Comparison of ENCODE assay signal across 26 mouse cellular contexts in the genomic region with DNA sequence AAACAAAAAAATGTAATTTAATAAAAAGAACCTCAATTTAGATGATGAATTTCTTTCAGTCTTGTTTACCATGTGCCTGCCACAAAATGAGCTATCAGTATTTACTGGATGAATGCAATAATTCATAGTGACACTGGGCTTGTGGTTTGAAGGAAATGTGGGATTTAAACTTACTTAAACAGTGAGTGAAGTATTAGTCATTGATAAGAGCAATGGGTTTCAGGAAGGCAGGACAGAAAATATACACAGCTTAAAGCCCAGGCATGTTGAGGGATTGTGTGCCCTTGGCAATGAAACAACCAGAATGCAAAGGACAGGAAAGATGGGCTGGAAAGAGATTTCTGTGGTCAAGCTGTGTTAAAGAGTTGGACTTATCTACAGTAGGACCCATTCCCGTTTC. TPM values are rescaled to one million over a fixed set of nuclear protein-coding genes. Genes with fewer than 3 reads are reported as not detected.
"Had no signal": no experiment of that assay in that cellular context is flagged by ENCODE, and none has a peak within 500 bp of the region (broad histone marks: within the 10 kb centered on the region; RNA-seq: fewer than 3 reads in every experiment).

No protein-coding gene starts in this region.

- H3K4me3 ChIP-seq: liver, embryonic 15.5 days; lung, embryonic 15.5 days; midbrain, embryonic 10.5 days; midbrain, embryonic 12.5 days; neural tube, embryonic 12.5 days had no signal

- ATAC-seq: liver, postnatal 0 days; lung, postnatal 0 days; midbrain, embryonic 16.5 days had no signal

- H3K4me2 ChIP-seq: liver, embryonic 15.5 days; lung, embryonic 15.5 days; midbrain, embryonic 12.5 days; neural tube, embryonic 12.5 days had no signal

- H3K27me3 ChIP-seq: liver, embryonic 15.5 days; lung, embryonic 15.5 days; midbrain, embryonic 12.5 days; neural tube, embryonic 12.5 days had no signal

- H3K36me3 ChIP-seq: liver, embryonic 15.5 days; lung, embryonic 15.5 days; midbrain, embryonic 10.5 days; midbrain, embryonic 12.5 days; neural tube, embryonic 12.5 days had no signal

- H3K27ac ChIP-seq: liver, embryonic 15.5 days; lung, embryonic 15.5 days; midbrain, embryonic 10.5 days; midbrain, embryonic 12.5 days; neural tube, embryonic 12.5 days had no signal

- DNase-seq: liver, postnatal 0 days; lung, adult 2 months; lung, postnatal 14 days; lung, postnatal 4 days; midbrain, embryonic 14.5 days; retina, postnatal 1 day; right cerebral cortex, adult 18-20 months; right cerebral cortex, postnatal 25 days; right cerebral cortex, postnatal 4 days; spleen, adult 18-20 months; thymus, adult 2 months; thymus, postnatal 25 days; thymus, postnatal 4 days had no signal

- H3K4me1 ChIP-seq: liver, embryonic 15.5 days; lung, embryonic 15.5 days; midbrain, embryonic 10.5 days; midbrain, embryonic 12.5 days; neural tube, embryonic 12.5 days had no signal

- H3K9me3 ChIP-seq: liver, embryonic 15.5 days; lung, embryonic 15.5 days; midbrain, embryonic 10.5 days; midbrain, embryonic 12.5 days; neural tube, embryonic 12.5 days had no signal

- H3K9ac ChIP-seq: liver, embryonic 15.5 days; liver, postnatal 0 days; lung, embryonic 15.5 days; midbrain, embryonic 12.5 days; neural tube, embryonic 12.5 days had no signal

RNA-seq across cellular contexts. Expression of gene Npy4r, which starts 10.0 kb away (rescaled TPM):
- total RNA-seq: megakaryocyte, adult 5-6 weeks; megakaryocyte-erythroid progenitor cell, adult 5-6 weeks; neutrophil, adult 5-6 weeks had no signal
- polyA plus RNA-seq: liver, postnatal 0 days; lung, postnatal 0 days; midbrain, embryonic 10.5 days; midbrain, embryonic 12.5 days had no signal

RNA-seq across cellular contexts. Expression of gene A630023A22Rik, which starts 39.8 kb away (rescaled TPM):
- total RNA-seq: megakaryocyte, adult 5-6 weeks; megakaryocyte-erythroid progenitor cell, adult 5-6 weeks; neutrophil, adult 5-6 weeks had no signal
- polyA plus RNA-seq: liver, embryonic 15.5 days; liver, postnatal 0 days; lung, adult 2 months; lung, embryonic 15.5 days; midbrain, embryonic 10.5 days; midbrain, embryonic 12.5 days; midbrain, embryonic 14.5 days; midbrain, embryonic 16.5 days; neural tube, embryonic 12.5 days; small intestine, adult 2 months; stomach, embryonic 14.5 days; thymus, adult 2 months had no signal

RNA-seq across cellular contexts. Expression of gene Anxa8, which starts 56.5 kb away (rescaled TPM):
- total RNA-seq: megakaryocyte, adult 5-6 weeks; megakaryocyte-erythroid progenitor cell, adult 5-6 weeks had no signal
- polyA plus RNA-seq: midbrain, embryonic 14.5 days; neural tube, embryonic 14.5 days had no signal

RNA-seq across cellular contexts. Expression of gene Gprin2, which starts 59.1 kb away (rescaled TPM):
- total RNA-seq: megakaryocyte, adult 5-6 weeks; megakaryocyte-erythroid progenitor cell, adult 5-6 weeks; neutrophil, adult 5-6 weeks had no signal
